Mouse (Mus musculus): ENCODE data around the gene Dimt1. TPM values are rescaled to one million over a fixed set of nuclear protein-coding genes. Genes with fewer than 3 reads are reported as not detected.
"Not testable (repeated sequence)": the region's sequence is repeated elsewhere in the genome, so short reads cannot be mapped to it uniquely, and the experiment has no call there.

Gene Dimt1
- polyA plus RNA-seq, 1 experiment: 6.1 TPM

GRCm38 (mm10) chr13:106945518-106945917 lies 1.4 kb upstream of the Dimt1 start:
- Histone ChIP-seq H3K36me3 (ENCODE audit: control insufficient read depth, insufficient read depth, low read length) (no peaks in the 10 kb centered on the region; the same call in 1 of the 2 replicates), H3K4me3 (ENCODE audit: control insufficient read depth, low read depth, low read length) (peak overlapping the region; percentile 10), H3K27ac (ENCODE audit: control insufficient read depth, insufficient read depth, low read depth, low read length) (no peak overlapping the region), H3K27me3 (ENCODE audit: control insufficient read depth, insufficient read depth, low read length) (no peaks in the 10 kb centered on the region), H3K4me1 (ENCODE audit: control insufficient read depth, insufficient read depth, low read length) (peaks cover 6% of the 10 kb centered on the region)
- TF ChIP-seq POLR2A (IDR thresholded peaks at IDR 0.05; ENCODE audit: control insufficient read depth, low read depth, low read length) (no peak), CTCF (IDR thresholded peaks at IDR 0.05; ENCODE audit: control insufficient read depth, insufficient read depth, insufficient replicate concordance, low read depth, low read length) (no peak)

- TF ChIP-seq CTCF (IDR thresholded peaks at IDR 0.05; ENCODE audit: control insufficient read depth, insufficient read depth, insufficient replicate concordance, low read depth, low read length) (no peak), POLR2A (IDR thresholded peaks at IDR 0.05; ENCODE audit: control insufficient read depth, low read depth, low read length) (no peak)
- Histone ChIP-seq H3K27me3 (ENCODE audit: control insufficient read depth, insufficient read depth, low read length) (no peaks in the 10 kb centered on the region), H3K27ac (ENCODE audit: control insufficient read depth, insufficient read depth, low read depth, low read length) (no peak overlapping the region)
Observed at GRCm38 (mm10) chr13:106947583-106947982, 656 bp downstream of the Dimt1 start.

GRCm38 (mm10) chr13:106954880-106955279 lies 8.0 kb downstream of the Dimt1 start:
- no peak for TF ChIP-seq CTCF (IDR thresholded peaks at IDR 0.05; ENCODE audit: control insufficient read depth, insufficient read depth, insufficient replicate concordance, low read depth, low read length)
- TF ChIP-seq POLR2A (IDR thresholded peaks at IDR 0.05; ENCODE audit: control insufficient read depth, low read depth, low read length): no peak
- no peak overlapping the region for H3K27ac ChIP-seq (ENCODE audit: control insufficient read depth, insufficient read depth, low read depth, low read length)
- no peaks in the 10 kb centered on the region for H3K27me3 ChIP-seq (ENCODE audit: control insufficient read depth, insufficient read depth, low read length)
- no peaks in the 10 kb centered on the region; the same call in 1 of the 2 replicates for H3K36me3 ChIP-seq (ENCODE audit: control insufficient read depth, insufficient read depth, low read length)
- no peaks in the 10 kb centered on the region for H3K4me1 ChIP-seq (ENCODE audit: control insufficient read depth, insufficient read depth, low read length)
- no peak overlapping the region for H3K4me3 ChIP-seq (ENCODE audit: control insufficient read depth, low read depth, low read length)

More at GRCm38 (mm10) chr13:106947583-106947982, 656 bp downstream of the Dimt1 start:
- peaks cover 6% of the 10 kb centered on the region for H3K4me1 ChIP-seq (ENCODE audit: control insufficient read depth, insufficient read depth, low read length)
- no peaks in the 10 kb centered on the region; the same call in 1 of the 2 replicates for H3K36me3 ChIP-seq (ENCODE audit: control insufficient read depth, insufficient read depth, low read length)
- H3K4me3 ChIP-seq (ENCODE audit: control insufficient read depth, low read depth, low read length): peak overlapping the region; percentile 96

- H3K4me3 ChIP-seq (ENCODE audit: control insufficient read depth, low read depth, low read length): no peak overlapping the region
- H3K36me3 ChIP-seq (ENCODE audit: control insufficient read depth, insufficient read depth, low read length): no peaks in the 10 kb centered on the region
- no peaks in the 10 kb centered on the region for H3K4me1 ChIP-seq (ENCODE audit: control insufficient read depth, insufficient read depth, low read length)
- no peak for TF ChIP-seq POLR2A (IDR thresholded peaks at IDR 0.05; ENCODE audit: control insufficient read depth, low read depth, low read length)
- TF ChIP-seq CTCF (IDR thresholded peaks at IDR 0.05; ENCODE audit: control insufficient read depth, insufficient read depth, insufficient replicate concordance, low read depth, low read length): no peak
- H3K27me3 ChIP-seq (ENCODE audit: control insufficient read depth, insufficient read depth, low read length): no peaks in the 10 kb centered on the region
- no peak overlapping the region for H3K27ac ChIP-seq (ENCODE audit: control insufficient read depth, insufficient read depth, low read depth, low read length)
Observed at GRCm38 (mm10) chr13:106957554-106957953, 10.6 kb downstream of the Dimt1 start.

GRCm38 (mm10) chr13:106958286-106958685 lies 11.4 kb downstream of the Dimt1 start:
- H3K36me3 ChIP-seq (ENCODE audit: control insufficient read depth, insufficient read depth, low read length): no peaks in the 10 kb centered on the region
- no peak overlapping the region for H3K27ac ChIP-seq (ENCODE audit: control insufficient read depth, insufficient read depth, low read depth, low read length)
- no peaks in the 10 kb centered on the region for H3K27me3 ChIP-seq (ENCODE audit: control insufficient read depth, insufficient read depth, low read length)
- H3K4me3 ChIP-seq (ENCODE audit: control insufficient read depth, low read depth, low read length): no peak overlapping the region
- H3K4me1 ChIP-seq (ENCODE audit: control insufficient read depth, insufficient read depth, low read length): no peaks in the 10 kb centered on the region
- TF ChIP-seq CTCF (IDR thresholded peaks at IDR 0.05; ENCODE audit: control insufficient read depth, insufficient read depth, insufficient replicate concordance, low read depth, low read length): no peak
- no peak for TF ChIP-seq POLR2A (IDR thresholded peaks at IDR 0.05; ENCODE audit: control insufficient read depth, low read depth, low read length)

GRCm38 (mm10) chr13:106960557-106960956 lies 13.6 kb downstream of the Dimt1 start:
- no peaks in the 10 kb centered on the region for H3K4me1 ChIP-seq (ENCODE audit: control insufficient read depth, insufficient read depth, low read length)
- H3K27ac ChIP-seq (ENCODE audit: control insufficient read depth, insufficient read depth, low read depth, low read length): no peak overlapping the region
- no peaks in the 10 kb centered on the region for H3K36me3 ChIP-seq (ENCODE audit: control insufficient read depth, insufficient read depth, low read length)
- TF ChIP-seq POLR2A (IDR thresholded peaks at IDR 0.05; ENCODE audit: control insufficient read depth, low read depth, low read length) (no peak), CTCF (IDR thresholded peaks at IDR 0.05; ENCODE audit: control insufficient read depth, insufficient read depth, insufficient replicate concordance, low read depth, low read length) (no peak)
- no peaks in the 10 kb centered on the region for H3K27me3 ChIP-seq (ENCODE audit: control insufficient read depth, insufficient read depth, low read length)
- no peak overlapping the region for H3K4me3 ChIP-seq (ENCODE audit: control insufficient read depth, low read depth, low read length)

GRCm38 (mm10) chr13:106961496-106961895 lies 14.6 kb downstream of the Dimt1 start:
- Histone ChIP-seq H3K36me3 (ENCODE audit: control insufficient read depth, insufficient read depth, low read length) (no peaks in the 10 kb centered on the region), H3K27me3 (ENCODE audit: control insufficient read depth, insufficient read depth, low read length) (no peaks in the 10 kb centered on the region), H3K4me3 (ENCODE audit: control insufficient read depth, low read depth, low read length) (no peak overlapping the region), H3K4me1 (ENCODE audit: control insufficient read depth, insufficient read depth, low read length) (no peaks in the 10 kb centered on the region), H3K27ac (ENCODE audit: control insufficient read depth, insufficient read depth, low read depth, low read length) (no peak overlapping the region)
- TF ChIP-seq POLR2A (IDR thresholded peaks at IDR 0.05; ENCODE audit: control insufficient read depth, low read depth, low read length) (no peak), CTCF (IDR thresholded peaks at IDR 0.05; ENCODE audit: control insufficient read depth, insufficient read depth, insufficient replicate concordance, low read depth, low read length) (no peak)

- TF ChIP-seq CTCF (IDR thresholded peaks at IDR 0.05; ENCODE audit: control insufficient read depth, insufficient read depth, insufficient replicate concordance, low read depth, low read length) (no peak), POLR2A (IDR thresholded peaks at IDR 0.05; ENCODE audit: control insufficient read depth, low read depth, low read length) (no peak)
- Histone ChIP-seq H3K36me3 (ENCODE audit: control insufficient read depth, insufficient read depth, low read length) (no peaks in the 10 kb centered on the region), H3K4me3 (ENCODE audit: control insufficient read depth, low read depth, low read length) (no peak overlapping the region), H3K27ac (ENCODE audit: control insufficient read depth, insufficient read depth, low read depth, low read length) (no peak overlapping the region), H3K27me3 (ENCODE audit: control insufficient read depth, insufficient read depth, low read length) (no peaks in the 10 kb centered on the region), H3K4me1 (ENCODE audit: control insufficient read depth, insufficient read depth, low read length) (no peaks in the 10 kb centered on the region)
Observed at GRCm38 (mm10) chr13:106996891-106997290, 50.0 kb downstream of the Dimt1 start.

GRCm38 (mm10) chr13:106997557-106997956 lies 50.6 kb downstream of the Dimt1 start:
- H3K27ac ChIP-seq (ENCODE audit: control insufficient read depth, insufficient read depth, low read depth, low read length); H3K36me3 ChIP-seq (ENCODE audit: control insufficient read depth, insufficient read depth, low read length); H3K27me3 ChIP-seq (ENCODE audit: control insufficient read depth, insufficient read depth, low read length); H3K4me1 ChIP-seq (ENCODE audit: control insufficient read depth, insufficient read depth, low read length); H3K4me3 ChIP-seq (ENCODE audit: control insufficient read depth, low read depth, low read length): not testable (repeated sequence)
